Mouse (Mus musculus) midbrain, embryonic 11.5 days (tissue): ENCODE measurements around the gene Ifng. TPM values are rescaled to one million over a fixed set of nuclear protein-coding genes. Genes with fewer than 3 reads are reported as not detected.

Source experiments
- ATAC-seq: fragments of 200-750 bp; cut with Nextera tagmentation; 2 replicates; pipeline ENCODE4 v1.8.0; 2017; ENCODE audit warnings: moderate TSS enrichment, moderate library complexity; ENCODE audit not compliant: low FRiP score
- DNase-seq: peaks from one replicate; pipeline ENCODE4 v3.0.0; 2015; ENCODE audit warnings: low spot score; ENCODE audit errors: missing footprints
- H3K27ac ChIP-seq: fragments of 300-500 bp; sonication (generic); 2 replicates; pipeline ENCODE4 v1.5.1; 2014; ENCODE audit warnings: low read depth, low read length
- H3K27me3 ChIP-seq: fragments of 300-500 bp; sonication (generic); 2 replicates; pipeline ENCODE4 v1.6.1; 2014; ENCODE audit warnings: mild to moderate bottlenecking, low read length, moderate library complexity, mixed read lengths; ENCODE audit not compliant: control insufficient read depth, insufficient read depth
- H3K36me3 ChIP-seq: fragments of 300-500 bp; sonication (generic); 2 replicates; pipeline ENCODE4 v1.6.1; 2014; ENCODE audit warnings: mild to moderate bottlenecking, low read length, moderate library complexity, mixed read lengths; ENCODE audit not compliant: control insufficient read depth, insufficient read depth
- H3K4me1 ChIP-seq: fragments of 300-500 bp; sonication (generic); 2 replicates; pipeline ENCODE4 v1.6.1; 2014; ENCODE audit warnings: low read length; ENCODE audit not compliant: control insufficient read depth, insufficient read depth
- H3K4me2 ChIP-seq: fragments of 300-500 bp; sonication (generic); 2 replicates; pipeline ENCODE4 v1.6.1; 2014; ENCODE audit warnings: mild to moderate bottlenecking, moderate library complexity
- H3K4me3 ChIP-seq: fragments of 300-500 bp; sonication (generic); 2 replicates; pipeline ENCODE4 v1.5.1; 2014; ENCODE audit warnings: low read depth, low read length
- H3K9ac ChIP-seq: fragments of 300-500 bp; sonication (generic); 2 replicates; pipeline ENCODE4 v1.6.1; 2014; ENCODE audit warnings: low read length
- H3K9me3 ChIP-seq: fragments of 300-500 bp; sonication (generic); 2 replicates; pipeline ENCODE4 v1.6.1; 2016; ENCODE audit warnings: low read length; ENCODE audit not compliant: control insufficient read depth
- WGBS: fragments of 180-500 bp; shearing (Covaris S2); extraction: QIAGEN DNeasy Blood & Tissue Kit; methylation state at CpG from one replicate; pipeline ENCODE4 v1.1.7; 2014; 5-methylcytosine and 5-hydroxymethylcytosine counted together
- polyA plus RNA-seq: library from polyadenylated mRNA; unstranded; fragments of >200 nt; fragmentation: Nextera tagmentation; extraction: Ambion mirVana; gene quantifications from 2 replicates; pipeline ENCODE4 v1.2.1, GENCODE M21; 2014

Ifng gene
- polyA plus RNA-seq: not detected in 2 replicates

- Histone ChIP-seq H3K4me2 (no peak within 1 kb of the TSS), H3K27me3 (no peaks in the 10 kb centered on the region), H3K4me3 (no peak within 1 kb of the TSS), H3K9ac (no peak within 1 kb of the TSS), H3K36me3 (no peaks in the 10 kb centered on the region), H3K27ac (no peak within 1 kb of the TSS), H3K4me1 (no peaks in the 10 kb centered on the region), H3K9me3 (no peaks in the 10 kb centered on the region)
- DNase-seq (no peak), ATAC-seq (no peak)
- WGBS: 94% methylated on average over 11 of the region's 11 CpGs
Measured at GRCm38 (mm10) chr10:118440742-118441240, at the start of gene Ifng. Gene Ifng, plus strand, starts transcription at chr10:118441046.

GRCm38 (mm10) chr10:118399917-118400316 lies 40.9 kb upstream of the Ifng start:
- no peaks in the 10 kb centered on the region for H3K9me3 ChIP-seq
- H3K9ac ChIP-seq: no peak overlapping the region
- H3K36me3 ChIP-seq: no peaks in the 10 kb centered on the region
- H3K4me1 ChIP-seq: no peaks in the 10 kb centered on the region
- H3K4me3 ChIP-seq: no peak overlapping the region
- H3K27me3 ChIP-seq: no peaks in the 10 kb centered on the region
- WGBS: 95% methylated on average over 16 of the region's 16 CpGs
- DNase-seq (no peak), ATAC-seq (no peak)
- H3K4me2 ChIP-seq: no peak overlapping the region
- H3K27ac ChIP-seq: no peak overlapping the region

- no peak overlapping the region for H3K4me2 ChIP-seq
- no peak overlapping the region for H3K27ac ChIP-seq
- 86% methylated on average over 5 of the region's 5 CpGs for WGBS
- H3K4me3 ChIP-seq: no peak overlapping the region
- no peaks in the 10 kb centered on the region for H3K27me3 ChIP-seq
- no peak overlapping the region for H3K9ac ChIP-seq
- DNase-seq (no peak), ATAC-seq (no peak)
- H3K36me3 ChIP-seq: no peaks in the 10 kb centered on the region
- no peaks in the 10 kb centered on the region for H3K9me3 ChIP-seq
- no peaks in the 10 kb centered on the region for H3K4me1 ChIP-seq
Measured at GRCm38 (mm10) chr10:118406463-118407221, 34.2 kb upstream of the Ifng start.

- no peaks in the 10 kb centered on the region for H3K4me1 ChIP-seq
- no peaks in the 10 kb centered on the region for H3K27me3 ChIP-seq
- DNase-seq (no peak), ATAC-seq (no peak)
- H3K4me3 ChIP-seq: no peak overlapping the region
- no peaks in the 10 kb centered on the region for H3K36me3 ChIP-seq
- H3K9ac ChIP-seq: no peak overlapping the region
- H3K27ac ChIP-seq: no peak overlapping the region
- no peaks in the 10 kb centered on the region for H3K9me3 ChIP-seq
- H3K4me2 ChIP-seq: no peak overlapping the region
Measured at GRCm38 (mm10) chr10:118411377-118411776, 29.5 kb upstream of the Ifng start.

GRCm38 (mm10) chr10:118412774-118413173 lies 28.1 kb upstream of the Ifng start:
- no peaks in the 10 kb centered on the region for H3K9me3 ChIP-seq
- ATAC-seq (no peak), DNase-seq (no peak)
- WGBS: 87% methylated on average over 5 of the region's 5 CpGs
- H3K27me3 ChIP-seq: no peaks in the 10 kb centered on the region
- no peak overlapping the region for H3K4me3 ChIP-seq
- no peaks in the 10 kb centered on the region for H3K36me3 ChIP-seq
- no peaks in the 10 kb centered on the region for H3K4me1 ChIP-seq
- no peak overlapping the region for H3K9ac ChIP-seq
- H3K27ac ChIP-seq: no peak overlapping the region
- H3K4me2 ChIP-seq: no peak overlapping the region

- WGBS: 85% methylated on average over 7 of the region's 7 CpGs
- H3K27me3 ChIP-seq: no peaks in the 10 kb centered on the region
- no peak overlapping the region for H3K9ac ChIP-seq
- H3K36me3 ChIP-seq: no peaks in the 10 kb centered on the region
- no peaks in the 10 kb centered on the region for H3K4me1 ChIP-seq
- no peak overlapping the region for H3K4me2 ChIP-seq
- no peak overlapping the region for H3K4me3 ChIP-seq
- no peak for ATAC-seq
- no peak overlapping the region for H3K27ac ChIP-seq
- no peaks in the 10 kb centered on the region for H3K9me3 ChIP-seq
- DNase-seq: no peak
Measured at GRCm38 (mm10) chr10:118419000-118419425, 21.8 kb upstream of the Ifng start.

GRCm38 (mm10) chr10:118420896-118421295 lies 19.9 kb upstream of the Ifng start:
- DNase-seq: no peak
- Histone ChIP-seq H3K36me3 (no peaks in the 10 kb centered on the region), H3K9me3 (no peaks in the 10 kb centered on the region), H3K27me3 (no peaks in the 10 kb centered on the region), H3K4me1 (no peaks in the 10 kb centered on the region), H3K27ac (no peak overlapping the region), H3K4me2 (no peak overlapping the region), H3K4me3 (no peak overlapping the region), H3K9ac (no peak overlapping the region)
- no peak for ATAC-seq

- Histone ChIP-seq H3K9ac (no peak overlapping the region), H3K36me3 (no peaks in the 10 kb centered on the region), H3K4me2 (no peak overlapping the region), H3K4me3 (no peak overlapping the region), H3K27me3 (no peaks in the 10 kb centered on the region), H3K4me1 (no peaks in the 10 kb centered on the region), H3K9me3 (no peaks in the 10 kb centered on the region), H3K27ac (no peak overlapping the region)
- WGBS: 94% methylated on average over 6 of the region's 6 CpGs
- ATAC-seq (no peak), DNase-seq (no peak)
Measured at GRCm38 (mm10) chr10:118435501-118435900, 5.3 kb upstream of the Ifng start.

- Histone ChIP-seq H3K9me3 (no peaks in the 10 kb centered on the region), H3K4me3 (no peak overlapping the region), H3K4me2 (no peak overlapping the region), H3K4me1 (no peaks in the 10 kb centered on the region), H3K27me3 (no peaks in the 10 kb centered on the region), H3K36me3 (no peaks in the 10 kb centered on the region), H3K9ac (no peak overlapping the region), H3K27ac (no peak overlapping the region)
- no peak for DNase-seq
- WGBS: 82% methylated on average over 3 of the region's 3 CpGs
- no peak for ATAC-seq
Measured at GRCm38 (mm10) chr10:118441898-118442297, 1.1 kb downstream of the Ifng start.
